Mouse (Mus musculus) testis, adult 2 months (tissue): ENCODE results near the gene Adamts3.

Experiments
- CTCF ChIP-seq: fragments of 200-500 bp; IDR thresholded peaks from 2 replicates; pipeline ENCODE4 v1.5.1; 2012; ENCODE audit warnings: low read depth, mild to moderate bottlenecking, inconsistent platforms, low read length, moderate library complexity; ENCODE audit not compliant: control insufficient read depth, insufficient read depth, insufficient replicate concordance
- POLR2A ChIP-seq: fragments of 200-500 bp; IDR thresholded peaks from 2 replicates; pipeline ENCODE4 v1.6.1; 2012; ENCODE audit warnings: low read depth, mild to moderate bottlenecking, inconsistent platforms, low read length, moderate library complexity; ENCODE audit not compliant: control insufficient read depth

DNA sequence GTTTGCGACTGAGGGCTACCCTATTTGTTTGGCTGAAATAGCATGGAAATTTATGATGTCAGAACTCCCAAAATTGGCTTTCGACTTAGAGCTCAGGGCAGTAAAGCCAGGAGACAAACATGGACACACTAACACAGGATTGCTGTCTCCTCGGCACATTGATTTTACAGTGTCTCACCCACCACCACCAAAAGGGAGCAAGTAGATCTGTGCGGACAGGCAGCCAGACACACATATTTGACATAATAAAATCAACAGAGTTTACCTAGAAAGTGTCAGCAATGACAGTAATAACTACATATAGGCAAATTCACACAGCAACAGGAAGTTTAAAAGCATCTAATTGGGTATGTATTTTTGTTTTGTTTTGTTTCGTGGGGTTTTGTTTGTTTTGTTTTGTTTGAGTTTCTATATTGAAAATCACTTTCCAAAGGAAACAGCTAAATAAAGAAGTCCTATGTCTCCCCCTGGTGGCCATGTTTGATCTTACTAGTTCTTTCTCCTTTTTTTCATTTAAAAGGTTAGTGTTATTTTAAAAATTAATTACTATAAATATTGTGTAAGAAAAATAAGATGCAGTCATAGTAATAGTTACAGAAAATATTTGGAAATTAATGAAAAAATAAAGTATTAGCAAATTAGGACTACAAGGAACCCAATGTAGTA lies 203.1 kb downstream of the Adamts3 start:
- TF ChIP-seq POLR2A (no peak), CTCF (no peak)
